Mouse (Mus musculus) lung, embryonic 14.5 days (tissue): ENCODE results near the gene Adam6b. TPM values are rescaled to one million over a fixed set of nuclear protein-coding genes. Genes with fewer than 3 reads are reported as not detected.
A peak's percentile ranks its signal among the peaks of the same experiment; 100 is the strongest.
"Not testable (repeated sequence)": the region's sequence is repeated elsewhere in the genome, so short reads cannot be mapped to it uniquely, and the experiment has no call there.

Source experiments
- ATAC-seq: fragments of 200-750 bp; cut with Nextera tagmentation; 2 replicates; pipeline ENCODE4 v1.8.0; 2017; ENCODE audit warnings: mild to moderate bottlenecking, moderate TSS enrichment, moderate library complexity; ENCODE audit not compliant: insufficient read depth
- DNase-seq: peaks from one replicate; pipeline ENCODE4 v3.0.0-alpha.2; 2015
- H3K27ac ChIP-seq: fragments of 300-500 bp; sonication (generic); 2 replicates; pipeline ENCODE4 v1.5.1; 2014; ENCODE audit warnings: low read depth, mild to moderate bottlenecking, moderate library complexity
- H3K27me3 ChIP-seq: fragments of 300-500 bp; sonication (generic); 2 replicates; pipeline ENCODE4 v1.6.1; 2014; ENCODE audit warnings: low read length, control low read depth; ENCODE audit not compliant: insufficient read depth
- H3K36me3 ChIP-seq: fragments of 300-500 bp; sonication (generic); 2 replicates; pipeline ENCODE4 v1.6.1; 2014; ENCODE audit warnings: control low read depth; ENCODE audit not compliant: insufficient read depth
- H3K4me1 ChIP-seq: fragments of 300-500 bp; sonication (generic); 2 replicates; pipeline ENCODE4 v1.6.1; 2014; ENCODE audit warnings: antibody characterized with exemption, control low read depth; ENCODE audit not compliant: insufficient read depth
- H3K4me2 ChIP-seq: fragments of 300-500 bp; sonication (generic); 2 replicates; pipeline ENCODE4 v1.6.1; 2014; ENCODE audit warnings: mild to moderate bottlenecking
- H3K4me3 ChIP-seq: fragments of 300-500 bp; sonication (generic); 2 replicates; pipeline ENCODE4 v1.5.1; 2014; ENCODE audit warnings: low read depth, low read length
- H3K9ac ChIP-seq: fragments of 300-500 bp; sonication (generic); 2 replicates; pipeline ENCODE4 v1.6.1; 2014
- H3K9me3 ChIP-seq: fragments of 300-500 bp; sonication (generic); 2 replicates; pipeline ENCODE4 v1.6.1; 2016; ENCODE audit warnings: low read depth, low read length, control low read depth
- CTCF ChIP-seq: IDR thresholded peaks from 2 replicates; pipeline ENCODE4 v1.5.1; 2016; ENCODE audit warnings: antibody characterized with exemption, low read depth
- WGBS: fragments of 180-500 bp; shearing (Covaris S2); extraction: QIAGEN DNeasy Blood & Tissue Kit; methylation state at CpG from one replicate; pipeline ENCODE4 v1.1.7; 2014; 5-methylcytosine and 5-hydroxymethylcytosine counted together
- polyA plus RNA-seq: library from polyadenylated mRNA; unstranded; fragments of >200 nt; fragmentation: Nextera tagmentation; extraction: Ambion mirVana; gene quantifications from 2 replicates; pipeline ENCODE4 v1.2.1, GENCODE M21; 2014

Gene Adam6b
- polyA plus RNA-seq, 1 experiment from 2014 or later: not detected

DNA sequence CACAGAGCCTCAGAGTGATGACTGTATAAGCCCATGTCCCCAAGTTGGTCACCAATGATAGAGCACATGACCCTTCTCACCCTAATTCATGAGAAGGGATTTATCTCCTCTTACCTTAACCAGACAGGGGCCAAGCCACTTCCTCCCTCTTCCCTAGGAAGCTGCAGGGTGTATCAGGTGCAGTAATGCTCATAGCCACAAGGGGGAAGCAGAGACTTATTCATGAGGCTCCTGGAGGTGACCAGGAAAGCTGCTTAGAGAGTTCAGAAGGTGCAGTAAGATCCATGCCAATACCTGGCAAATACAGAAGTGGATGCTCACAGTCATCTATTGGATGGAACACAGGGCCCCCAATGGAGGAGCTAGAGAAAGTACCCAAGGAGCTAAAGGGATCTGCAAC is 1.6 kb upstream of the Adam6b start:
- not testable (repeated sequence) for H3K9me3 ChIP-seq, H3K4me1 ChIP-seq
- peak; percentile 35; the same call in 1 of the 2 replicates for ATAC-seq

DNA sequence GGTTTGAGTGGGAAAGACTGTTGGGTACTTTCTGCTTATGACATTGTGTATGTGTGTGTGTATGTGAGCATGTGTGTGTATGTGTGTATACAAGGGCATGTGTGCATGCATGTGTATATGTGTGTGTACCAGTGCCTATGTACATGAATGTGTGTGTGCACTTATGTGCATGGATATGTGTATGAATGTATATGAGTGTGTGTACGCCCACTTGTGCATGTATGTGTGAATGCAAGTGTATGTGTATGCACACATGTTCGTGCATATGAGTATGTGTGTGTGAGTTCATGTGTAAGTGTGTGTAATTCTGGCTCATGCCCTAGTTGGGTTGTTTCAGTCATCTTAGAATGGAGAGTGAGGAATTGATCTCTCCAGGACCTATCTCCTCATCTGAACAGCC is 36.6 kb downstream of the Adam6b start:
- no peak overlapping the region for H3K4me2 ChIP-seq
- 63% methylated on average over 2 of the region's 2 CpGs for WGBS
- no peaks in the 10 kb centered on the region for H3K9me3 ChIP-seq
- H3K27ac ChIP-seq: no peak overlapping the region
- no peak for DNase-seq
- no peaks in the 10 kb centered on the region for H3K4me1 ChIP-seq
- ATAC-seq: no peak
- no peak overlapping the region for H3K4me3 ChIP-seq
- TF ChIP-seq CTCF: no peak
- no peaks in the 10 kb centered on the region for H3K36me3 ChIP-seq
- no peaks in the 10 kb centered on the region for H3K27me3 ChIP-seq
- no peak overlapping the region for H3K9ac ChIP-seq

More for the DNA sequence above, 1.6 kb upstream of the Adam6b start:
- peak; percentile 84 for TF ChIP-seq CTCF
- DNase-seq: peak; percentile 76
- not testable (repeated sequence) for H3K9ac ChIP-seq, H3K36me3 ChIP-seq, H3K4me2 ChIP-seq, H3K4me3 ChIP-seq, H3K27me3 ChIP-seq, H3K27ac ChIP-seq

Other genes with a start within 250 kb of the Adam6b start
- gene Adam6a, start 54.4 kb downstream of the Adam6b start, polyA plus RNA-seq: not detected in 2 replicates